8 mouse cellular contexts compared by ENCODE assay signal in genomic region chr2:126706759-126707437, GRCm38 (mm10). TPM values are rescaled to one million over a fixed set of nuclear protein-coding genes. Genes with fewer than 3 reads are reported as not detected.
DNase-seq lines count a peak whose midpoint lies in the region; ATAC-seq and TF ChIP-seq lines count a peak whose summit lies in the region.

TSS of gene Usp8 (plus strand) at chr2:126707328.

- H3K27ac ChIP-seq in ES-Bruce4 (ENCODE audit: insufficient read depth, low read length): peak within 1 kb of the TSS; percentile 28; the same call in 1 of the 2 replicates
- H3K27ac ChIP-seq in forebrain, embryonic 13.5 days: peak within 1 kb of the TSS; percentile 86
- H3K27ac ChIP-seq in liver, postnatal 0 days (ENCODE audit: low read depth): peak within 1 kb of the TSS; percentile 93
- H3K27ac ChIP-seq in neural tube, embryonic 14.5 days (ENCODE audit: low read depth, low read length): peak within 1 kb of the TSS; percentile 83

- H3K27me3 ChIP-seq in ES-Bruce4 (ENCODE audit: control insufficient read depth, insufficient read depth, low read length, poor library complexity, severe bottlenecking): no peaks in the 10 kb centered on the region
- peaks cover 17% of the 10 kb centered on the region for H3K27me3 ChIP-seq in forebrain, embryonic 13.5 days
- no peaks in the 10 kb centered on the region for H3K27me3 ChIP-seq in liver, postnatal 0 days (ENCODE audit: insufficient read depth, low read length)
- no peaks in the 10 kb centered on the region for H3K27me3 ChIP-seq in neural tube, embryonic 14.5 days (ENCODE audit: control insufficient read depth, insufficient read depth, low read length)

- TF ChIP-seq POLR2A in ES-Bruce4 (IDR thresholded peaks at IDR 0.05; ENCODE audit: insufficient read depth, low read length): peak; percentile 86

- intact Hi-C loops in heart, postnatal 10 days (cut with DNase I): loop anchor here (2.0 kb wide), 1 partner anchor 32 kb away; no protein-coding TSS in a partner anchor

- peak within 1 kb of the TSS; percentile 59 for H3K4me3 ChIP-seq in ES-Bruce4 (ENCODE audit: low read depth, low read length)
- H3K4me3 ChIP-seq in forebrain, embryonic 13.5 days: peak within 1 kb of the TSS; percentile 91
- H3K4me3 ChIP-seq in liver, postnatal 0 days (ENCODE audit: low read depth, low read length): peak within 1 kb of the TSS; percentile 98
- H3K4me3 ChIP-seq in neural tube, embryonic 14.5 days (ENCODE audit: low read depth, low read length): peak within 1 kb of the TSS; percentile 83

- WGBS in forebrain, embryonic 13.5 days: 3% methylated on average over 47 of the region's 47 CpGs
- 2% methylated on average over 47 of the region's 47 CpGs for WGBS in large intestine, adult 2 months
- 3% methylated on average over 46 of the region's 47 CpGs for WGBS in liver, postnatal 0 days (ENCODE audit: insufficient replicate concordance)
- 3% methylated on average over 43 of the region's 47 CpGs for WGBS in neural tube, embryonic 14.5 days

- DNase-seq in heart, postnatal 10 days: peak; percentile 99
- DNase-seq in large intestine, adult 2 months (ENCODE audit: low read depth, low spot score): peak; percentile 94
- DNase-seq in liver, postnatal 0 days: peak; percentile 98
- DNase-seq in testis, postnatal 10 days (ENCODE audit: low spot score): peak; percentile 98

- peak within 1 kb of the TSS; percentile 47 for H3K9ac ChIP-seq in ES-Bruce4 (ENCODE audit: low read depth, poor library complexity, severe bottlenecking)
- peak within 1 kb of the TSS; percentile 93 for H3K9ac ChIP-seq in forebrain, embryonic 13.5 days
- peak within 1 kb of the TSS; percentile 97 for H3K9ac ChIP-seq in liver, postnatal 0 days (replicated peaks)
- H3K9ac ChIP-seq in neural tube, embryonic 14.5 days (replicated peaks; ENCODE audit: low read depth, low read length): peak within 1 kb of the TSS; percentile 76

- H3K9me3 ChIP-seq in ES-Bruce4 (replicated peaks; ENCODE audit: control insufficient read depth, insufficient read depth, low read length, poor library complexity, severe bottlenecking): no peaks in the 10 kb centered on the region
- no peaks in the 10 kb centered on the region for H3K9me3 ChIP-seq in forebrain, embryonic 13.5 days (replicated peaks)
- H3K9me3 ChIP-seq in liver, postnatal 0 days (ENCODE audit: low read length): no peaks in the 10 kb centered on the region
- no peaks in the 10 kb centered on the region for H3K9me3 ChIP-seq in neural tube, embryonic 14.5 days (ENCODE audit: control insufficient read depth, low read length)

- no peaks in the 10 kb centered on the region for H3K36me3 ChIP-seq in ES-Bruce4 (ENCODE audit: control insufficient read depth, insufficient read depth, low read length, poor library complexity, severe bottlenecking)
- H3K36me3 ChIP-seq in forebrain, embryonic 13.5 days (ENCODE audit: poor library complexity, severe bottlenecking): no peaks in the 10 kb centered on the region
- H3K36me3 ChIP-seq in liver, postnatal 0 days (replicated peaks; ENCODE audit: insufficient read depth, low read length): no peaks in the 10 kb centered on the region
- H3K36me3 ChIP-seq in neural tube, embryonic 14.5 days (ENCODE audit: control insufficient read depth, insufficient read depth, low read length): no peaks in the 10 kb centered on the region

- TF ChIP-seq CTCF in ES-Bruce4 (IDR thresholded peaks at IDR 0.05; ENCODE audit: low read depth, low read length): no peak
- TF ChIP-seq CTCF in liver, postnatal 0 days (IDR thresholded peaks at IDR 0.05; ENCODE audit: low read depth): 0 out of 2 replicates have a peak, but pooled peaks have one; percentile 7

- peak within 1 kb of the TSS; percentile 74 for H3K4me2 ChIP-seq in forebrain, embryonic 13.5 days
- H3K4me2 ChIP-seq in liver, postnatal 0 days (ENCODE audit: low read depth, low read length): peak within 1 kb of the TSS; percentile 78
- peak within 1 kb of the TSS; percentile 83 for H3K4me2 ChIP-seq in neural tube, embryonic 14.5 days (ENCODE audit: low read depth, low read length)

- TF ChIP-seq EP300 in ES-Bruce4 (IDR thresholded peaks at IDR 0.05; ENCODE audit: insufficient read depth, low read depth, low read length): no peak
- TF ChIP-seq EP300 in liver, postnatal 0 days (IDR thresholded peaks at IDR 0.05; ENCODE audit: low read depth): peak; percentile 46; the same call in 1 of the 2 replicates

- ATAC-seq in cerebellum, adult (ENCODE audit: insufficient number of reproducible peaks, low FRiP score, low TSS enrichment): peak; percentile 100
- ATAC-seq in forebrain, embryonic 13.5 days: peak; percentile 100
- peak; percentile 100 for ATAC-seq in liver, postnatal 0 days
- ATAC-seq in neural tube, embryonic 14.5 days (ENCODE audit: low read depth): peak; percentile 100

- H3K4me1 ChIP-seq in ES-Bruce4 (ENCODE audit: control insufficient read depth, insufficient read depth, low read length): peaks cover 1% of the 10 kb centered on the region
- H3K4me1 ChIP-seq in forebrain, embryonic 13.5 days: peaks cover 11% of the 10 kb centered on the region
- H3K4me1 ChIP-seq in liver, postnatal 0 days (ENCODE audit: insufficient read depth): peaks cover 12% of the 10 kb centered on the region
- H3K4me1 ChIP-seq in neural tube, embryonic 14.5 days (ENCODE audit: control insufficient read depth, insufficient read depth, low read length): peaks cover 9% of the 10 kb centered on the region

RNA-seq across cellular contexts. Expression of gene Usp8, which starts in this region (rescaled TPM):
- 66.3 and 75.3 TPM in 2 replicates for polyA plus RNA-seq in ES-Bruce4 (2011; ENCODE audit: insufficient read depth, insufficient read length, low read depth, missing spikeins)
- polyA plus RNA-seq in forebrain, embryonic 13.5 days (2015; fragmentation: Nextera tagmentation; extraction: Ambion mirVana): 28.9 and 30.8 TPM in 2 replicates
- total RNA-seq in heart, postnatal 10 days (2021): 10 to 100 TPM; 32.1 to 36.2 TPM
- polyA plus RNA-seq in large intestine, adult 2 months (2012; rRNA removed): 8.6 and 15.9 TPM in 2 replicates
- 11.2 and 12.9 TPM in 2 replicates for polyA plus RNA-seq in liver, postnatal 0 days (2015; fragmentation: Nextera tagmentation; extraction: Ambion mirVana)
- 28.7 and 39.3 TPM in 2 replicates for polyA plus RNA-seq in neural tube, embryonic 14.5 days (2014; fragmentation: Nextera tagmentation; extraction: Ambion mirVana)

Comparison
In these comparisons a context has a peak if more than half of its experiments do, and no peak if none do; other contexts are left out.
1. Peak in every context shown above with its lines: DNase-seq, ATAC-seq, H3K4me3 ChIP-seq and H3K27ac ChIP-seq.
2. H3K27ac ChIP-seq: peak in every context shown above with its lines; median percentile 93 in liver, postnatal 0 days; 86 in forebrain, embryonic 13.5 days; 83 in neural tube, embryonic 14.5 days; 28 in ES-Bruce4.
3. H3K9ac ChIP-seq: peak in every context shown above with its lines; median percentile 97 in liver, postnatal 0 days; 93 in forebrain, embryonic 13.5 days; 76 in neural tube, embryonic 14.5 days; 47 in ES-Bruce4.